Mouse (Mus musculus) MEL (cell line): ENCODE data around the gene Eif2ak4.

ENCODE experiments used
- E2F4 ChIP-seq: IDR thresholded peaks from 2 replicates; pipeline ENCODE4 v1.6.1; 2011; ENCODE audit warnings: low read depth, low read length, improper control_type of control experiment, borderline replicate concordance
- POLR2A ChIP-seq, 2 experiments: IDR thresholded peaks; 2 replicates each; pipeline ENCODE4 v1.6.1; 2011 to 2012; ENCODE audit warnings: low read length in 2 of 2, mild to moderate bottlenecking in 2 of 2, control low read depth in 1 of 2, improper control_type of control experiment in 1 of 2, low read depth in 1 of 2, moderate library complexity in 1 of 2; ENCODE audit not compliant: control insufficient read depth in 1 of 2, insufficient read depth in 1 of 2, poor library complexity in 1 of 2
- TAL1 ChIP-seq: IDR thresholded peaks from 2 replicates; pipeline ENCODE4 v1.6.1; 2012; ENCODE audit warnings: mild to moderate bottlenecking, inconsistent platforms, low read length, moderate library complexity, mixed read lengths

DNA sequence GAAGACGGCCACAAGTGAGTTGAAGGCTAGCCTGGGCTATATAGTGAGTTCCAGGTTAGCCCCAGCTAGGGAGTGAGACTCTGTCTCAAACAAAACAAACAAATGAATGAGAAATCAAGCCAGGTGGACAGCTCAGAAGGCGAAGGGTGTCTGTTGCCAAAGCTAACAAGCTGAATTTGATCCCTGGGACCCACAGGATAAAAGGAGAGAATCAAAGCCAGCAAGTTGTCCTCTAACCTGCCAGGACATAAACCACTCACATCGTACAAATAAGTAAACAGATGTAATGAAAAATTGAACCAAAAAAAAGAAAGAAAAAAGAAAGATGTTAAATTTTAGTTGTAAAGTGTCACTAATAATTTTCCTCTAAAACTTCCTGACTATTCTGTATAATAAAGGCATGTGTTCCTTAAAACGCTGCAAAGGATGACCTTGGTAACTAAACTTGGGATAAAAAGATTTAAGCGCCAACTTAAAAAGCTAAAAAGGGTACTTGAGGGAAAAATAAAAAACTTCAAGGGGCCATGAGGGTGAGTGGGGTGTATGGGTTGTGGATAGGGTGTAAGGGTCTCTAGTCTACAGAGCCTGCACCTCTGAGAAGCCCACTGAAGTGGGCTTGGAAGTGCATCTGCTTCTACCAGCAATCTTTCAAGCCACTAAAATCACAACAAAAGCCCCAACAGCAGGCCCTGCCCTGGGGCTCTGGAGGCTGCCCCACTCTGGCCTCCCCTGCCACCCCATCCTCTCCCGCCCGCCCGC, 121.4 kb downstream of the Eif2ak4 start:
- no peak for TF ChIP-seq POLR2A (IDR thresholded peaks at IDR 0.05; ENCODE audit: control insufficient read depth in 1 of 2, insufficient read depth in 1 of 2, low read depth in 1 of 2, low read length in 2 of 2, poor library complexity in 1 of 2)
- TF ChIP-seq E2F4: no peak
- TF ChIP-seq TAL1: no peak
